Mouse (Mus musculus) B cell, adult 2 months (primary cell): ENCODE results near the gene Cactin.
A peak's percentile ranks its signal among the peaks of the same experiment; 100 is the strongest.

Experiments used
- DNase-seq, 2 experiments: peaks; one replicate each; pipeline ENCODE4 v3.0.0; 2022

Cactin gene

DNA sequence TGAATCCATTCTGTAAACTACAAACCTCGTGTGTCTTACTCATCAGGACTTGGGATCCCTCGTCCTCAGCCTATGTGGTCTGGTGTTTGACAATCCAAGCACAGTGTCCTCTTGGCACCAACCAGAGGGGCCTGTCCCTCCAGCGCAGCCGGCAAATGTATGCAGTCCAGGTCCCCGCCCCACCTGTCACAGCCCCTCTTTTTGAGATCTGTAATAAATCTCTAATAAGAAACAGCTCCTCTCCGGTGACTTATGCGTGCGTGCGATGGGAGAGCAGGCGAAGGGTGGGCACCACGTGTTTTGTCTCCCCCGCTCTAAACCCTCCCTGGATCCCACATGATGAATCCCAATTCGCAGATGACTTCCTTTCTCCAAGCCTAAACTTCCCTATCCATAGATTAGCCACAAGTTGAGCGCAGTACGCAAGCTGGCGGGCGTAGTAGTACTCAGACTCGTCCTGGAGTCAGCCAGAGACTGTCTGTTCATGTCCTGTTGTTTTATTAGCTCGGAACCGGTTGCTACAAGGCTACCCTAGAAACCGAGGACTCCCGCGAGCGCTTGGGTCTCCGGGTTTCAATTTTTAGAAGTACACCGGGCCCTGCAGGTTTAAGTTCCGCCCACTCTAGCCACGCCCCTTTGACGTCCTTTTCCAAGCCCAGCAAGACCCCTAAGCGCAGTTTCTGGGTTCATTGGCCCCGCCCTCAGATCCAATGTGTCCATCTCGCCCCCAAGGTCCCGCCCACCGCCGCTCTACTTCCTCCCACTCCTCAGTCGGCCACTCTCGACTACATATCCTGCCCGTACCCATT is 958 bp upstream of the Cactin start:
- peak; percentile 40 to 45 for DNase-seq

GRCm38 (mm10) chr10:81321436-81321835 is 533 bp downstream of the Cactin start:
- DNase-seq = no peak

DNA sequence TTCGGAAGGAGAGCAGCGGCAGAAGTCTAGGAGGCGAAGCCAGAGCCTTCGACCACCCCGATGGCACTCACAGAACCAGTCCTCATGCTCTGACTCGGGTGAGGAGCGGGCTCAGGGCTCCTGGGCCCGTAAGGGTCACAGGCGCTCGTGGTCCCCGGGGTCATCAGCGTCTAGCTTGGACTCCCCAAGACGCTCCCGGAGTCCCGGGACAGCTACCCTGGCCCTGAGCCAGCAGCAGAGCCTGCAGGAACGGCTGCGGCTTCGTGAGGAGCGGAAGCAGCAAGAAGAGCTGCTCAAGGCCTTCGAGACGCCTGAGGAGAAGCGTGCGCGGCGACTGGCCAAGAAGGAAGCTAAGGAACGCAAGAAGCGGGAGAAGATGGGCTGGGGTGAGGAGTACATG is 1.5 kb downstream of the Cactin start:
- no peak for DNase-seq

- no peak for DNase-seq
Measured at GRCm38 (mm10) chr10:81323141-81323775, 2.4 kb downstream of the Cactin start.

- DNase-seq = no peak
Measured at GRCm38 (mm10) chr10:81323791-81324530, 3.1 kb downstream of the Cactin start.

DNA sequence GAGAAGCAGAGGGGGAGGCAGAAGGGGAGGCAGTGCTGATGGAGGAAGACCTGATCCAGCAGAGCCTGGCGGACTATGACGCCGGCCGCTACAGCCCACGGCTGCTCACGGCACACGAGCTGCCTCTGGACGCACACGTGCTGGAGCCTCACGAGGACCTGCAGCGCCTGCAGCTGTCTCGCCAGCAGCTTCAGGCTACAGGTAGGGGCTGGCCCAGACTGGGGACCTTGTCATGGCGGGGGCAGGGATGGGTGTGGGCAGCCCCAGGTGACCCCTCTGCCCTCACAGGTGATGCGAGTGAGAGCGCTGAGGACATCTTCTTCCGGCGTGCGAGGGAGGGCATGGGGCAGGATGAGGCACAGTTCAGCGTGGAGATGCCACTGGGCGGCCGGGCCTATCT is 4.3 kb downstream of the Cactin start:
- DNase-seq = no peak

DNA sequence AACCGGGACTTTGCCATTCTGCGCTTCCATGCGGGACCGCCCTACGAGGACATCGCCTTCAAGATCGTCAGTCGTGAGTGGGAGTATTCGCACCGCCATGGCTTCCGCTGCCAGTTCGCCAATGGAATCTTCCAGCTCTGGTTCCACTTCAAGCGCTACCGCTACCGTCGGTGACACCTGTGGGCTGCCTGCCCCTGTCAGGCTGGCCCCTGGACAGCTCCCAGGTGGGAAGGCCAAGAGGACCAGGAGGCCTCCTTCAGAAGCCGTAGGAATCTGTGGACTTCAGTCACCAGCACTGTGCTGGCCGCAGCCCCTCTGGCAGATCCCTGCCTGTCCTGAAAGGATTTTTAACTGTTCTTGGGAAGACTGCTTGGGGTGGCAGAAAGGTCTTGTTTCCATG is 4.9 kb downstream of the Cactin start:
- no peak for DNase-seq

DNA sequence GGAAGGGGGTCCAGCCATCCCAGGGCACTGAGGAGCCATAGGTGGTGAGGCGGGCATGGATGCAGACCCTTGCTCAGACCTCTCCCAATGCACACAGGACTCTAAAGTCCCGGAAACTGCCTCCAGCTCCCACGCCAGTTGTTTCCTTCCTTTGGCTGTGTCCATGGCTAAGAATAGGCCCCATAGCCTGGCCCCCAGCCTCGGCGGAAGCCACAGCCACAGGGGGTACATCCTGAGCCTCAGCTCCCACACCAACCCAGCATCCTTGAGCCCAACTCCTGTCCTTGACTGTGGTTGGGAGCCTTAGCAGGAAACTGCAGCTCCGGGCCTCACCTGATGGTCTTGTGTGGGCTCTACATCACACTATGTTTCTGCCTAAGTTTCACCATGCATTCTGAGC is 6.0 kb downstream of the Cactin start:
- DNase-seq = no peak

- no peak for DNase-seq
Measured at GRCm38 (mm10) chr10:81327959-81328358, 7.1 kb downstream of the Cactin start.

DNA sequence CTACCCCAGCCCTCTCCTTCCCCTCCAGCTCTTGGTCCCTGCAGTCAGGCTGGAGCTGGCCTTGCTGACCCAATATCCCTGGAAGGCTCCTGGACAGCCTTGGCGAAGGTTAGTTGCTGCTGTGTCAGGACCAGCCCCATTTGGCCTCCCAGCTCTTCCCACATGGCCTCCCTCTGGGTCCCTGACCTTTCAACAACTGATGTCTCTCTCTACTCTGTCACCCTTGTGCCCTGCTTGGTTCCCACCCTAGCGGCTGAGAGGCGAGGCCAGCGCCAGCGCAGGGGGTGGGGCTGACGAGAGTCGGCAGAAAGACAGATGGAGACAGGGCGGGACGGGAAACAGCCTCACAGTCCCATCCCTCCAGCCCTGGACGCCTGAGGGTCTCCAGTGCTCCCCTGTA is 7.5 kb downstream of the Cactin start, which contains the start of gene Tbxa2r:
Gene Tbxa2r (plus strand): TSS at position 346 of the 400 bp plus-strand sequence.
- DNase-seq = peak; percentile 54 to 59

GRCm38 (mm10) chr10:81329194-81329975 is 8.5 kb downstream of the Cactin start:
- peak; percentile 61 to 72 for DNase-seq

DNA sequence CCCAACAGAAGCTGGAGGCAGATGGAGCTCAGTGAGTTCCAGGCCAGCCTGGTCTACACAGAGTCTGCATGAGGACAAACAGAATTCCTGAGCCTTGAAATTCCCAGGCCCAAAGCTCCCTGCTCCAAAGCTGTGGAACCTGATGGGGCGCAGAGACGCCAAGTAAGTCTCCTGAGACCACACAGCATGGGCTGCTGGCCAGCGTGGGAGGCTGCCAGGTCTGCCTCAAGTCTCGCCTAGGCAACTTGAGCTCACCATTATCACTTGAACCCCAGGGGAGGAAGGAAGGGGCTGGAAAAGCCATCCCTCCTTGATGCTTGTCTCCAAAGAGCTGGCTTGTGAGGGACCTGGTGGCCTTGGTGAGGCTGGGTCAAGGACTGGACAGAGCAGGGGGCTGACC is 9.1 kb downstream of the Cactin start:
- DNase-seq = no peak

GRCm38 (mm10) chr10:81332277-81332676 is 11.4 kb downstream of the Cactin start:
- DNase-seq = no peak

DNA sequence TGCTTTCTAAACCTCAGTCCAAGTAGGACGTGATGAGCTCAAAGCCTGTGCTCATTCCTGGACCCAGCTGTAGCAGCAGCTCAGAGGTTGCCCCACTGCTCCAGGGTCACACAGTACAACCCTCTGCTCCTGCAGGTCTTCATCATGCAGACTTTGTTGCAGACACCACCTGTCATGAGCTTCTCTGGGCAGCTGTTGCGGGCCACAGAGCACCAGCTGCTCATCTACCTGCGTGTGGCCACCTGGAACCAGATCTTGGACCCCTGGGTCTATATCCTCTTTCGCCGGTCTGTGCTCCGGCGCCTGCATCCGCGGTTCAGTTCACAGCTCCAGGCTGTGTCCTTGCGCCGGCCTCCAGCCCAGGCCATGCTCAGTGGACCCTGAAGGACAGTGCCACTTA is 13.4 kb downstream of the Cactin start:
- no peak for DNase-seq

GRCm38 (mm10) chr10:81335393-81336340 is 14.8 kb downstream of the Cactin start:
- no peak for DNase-seq

GRCm38 (mm10) chr10:81336558-81336957 is 15.7 kb downstream of the Cactin start:
- no peak for DNase-seq

- no peak for DNase-seq
Measured at GRCm38 (mm10) chr10:81340551-81341332, 19.8 kb downstream of the Cactin start.

DNA sequence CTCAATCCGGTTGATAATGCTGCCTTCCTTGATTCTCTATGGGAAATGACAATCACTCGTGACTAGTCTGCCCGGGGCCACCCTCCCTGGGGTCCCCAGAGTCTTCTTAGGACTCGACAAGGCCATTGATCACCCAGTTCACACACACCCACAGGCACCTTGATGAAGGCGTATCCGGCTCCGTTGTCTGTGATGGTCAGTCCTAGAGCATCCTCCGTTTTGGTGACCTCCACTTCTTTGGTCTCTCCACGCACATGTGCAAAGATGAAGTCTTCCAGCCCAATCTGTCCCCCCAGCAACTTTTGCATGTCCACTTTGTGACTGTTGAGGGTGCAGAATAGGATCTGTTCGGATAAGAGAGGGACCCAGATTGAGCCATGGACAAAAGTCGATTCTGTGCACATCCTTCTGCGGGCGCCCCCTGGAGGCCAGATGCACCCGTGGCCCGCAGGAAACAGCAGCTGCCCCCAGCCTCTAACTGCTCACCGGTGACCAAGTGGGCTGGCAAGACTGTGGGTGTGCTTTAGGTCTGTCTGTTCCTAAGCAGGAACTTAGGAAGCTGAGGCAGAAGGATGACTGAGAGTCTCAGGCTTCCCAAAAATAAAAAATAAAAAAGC is 20.5 kb downstream of the Cactin start:
- peak; percentile 87 to 88 for DNase-seq

DNA sequence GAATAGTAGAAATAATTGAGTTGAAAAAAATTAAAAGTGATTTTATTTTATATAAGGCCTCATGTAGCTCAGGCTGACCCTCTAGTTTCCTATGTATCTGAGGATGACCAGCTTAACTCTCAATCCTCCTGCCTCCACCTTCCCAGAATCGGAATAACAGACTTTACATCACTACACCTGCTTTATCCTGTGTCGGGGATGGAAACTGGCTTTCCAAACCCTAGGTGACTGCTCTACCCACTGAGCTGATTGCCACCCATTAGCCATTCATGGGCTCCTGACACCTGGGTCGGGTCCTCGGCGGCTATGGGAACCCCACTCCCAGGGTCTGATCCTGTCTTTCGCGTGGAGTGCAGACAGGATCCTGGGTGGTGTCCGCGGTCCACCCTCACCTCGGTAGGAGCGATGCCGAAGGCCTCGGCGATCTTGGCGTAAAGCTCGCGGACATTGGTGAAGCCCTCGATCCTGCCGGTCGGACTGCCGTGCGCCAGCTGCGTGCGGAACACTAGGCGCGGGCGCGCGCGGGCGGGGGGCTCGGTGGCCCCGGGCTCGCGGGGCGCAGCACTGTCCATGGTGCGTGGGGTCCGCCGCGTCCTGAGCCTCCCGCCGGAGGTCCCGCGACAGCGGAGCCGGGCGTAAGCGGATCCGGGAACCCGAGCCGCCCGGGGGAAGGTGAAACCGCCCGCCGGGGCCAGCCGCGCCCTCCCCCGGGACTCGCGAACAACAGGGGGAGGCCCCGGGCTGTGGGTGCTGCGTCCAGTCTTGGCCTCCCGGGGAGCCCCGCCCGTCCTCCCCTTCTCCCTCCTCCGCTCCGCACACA is 22.0 kb downstream of the Cactin start, which contains the start of gene Gipc3:
Gene Gipc3 (minus strand): TSS at position 581 of the 820 bp plus-strand sequence.
- peak; percentile 40 to 51 for DNase-seq
